Mouse (Mus musculus) ZHBTc4 (cell line): ENCODE data around the gene Bmp6.

Source experiments
- DNase-seq: peaks from one replicate; pipeline ENCODE4 v3.0.0-alpha.2; 2011; ENCODE audit warnings: low read depth, low spot score

The Bmp6 gene

GRCm38 (mm10) chr13:38429671-38430070 is 84.8 kb downstream of the Bmp6 start:
- DNase-seq, result no peak

- DNase-seq, result no peak
These were observed 85.2 kb downstream of the Bmp6 start for GRCm38 (mm10) chr13:38430075-38430474.

GRCm38 (mm10) chr13:38434831-38435230 is 89.9 kb downstream of the Bmp6 start:
- no peak for DNase-seq

GRCm38 (mm10) chr13:38437930-38438329 is 93.0 kb downstream of the Bmp6 start:
- DNase-seq, result peak; percentile 77

- no peak for DNase-seq
These were observed 95.3 kb downstream of the Bmp6 start for GRCm38 (mm10) chr13:38440240-38440639.

GRCm38 (mm10) chr13:38448516-38449015 is 103.7 kb downstream of the Bmp6 start:
- no peak for DNase-seq

- DNase-seq, result no peak
These were observed 105.4 kb downstream of the Bmp6 start for GRCm38 (mm10) chr13:38450051-38450971.

- no peak for DNase-seq
These were observed 106.5 kb downstream of the Bmp6 start for GRCm38 (mm10) chr13:38451446-38451845.

- no peak for DNase-seq
These were observed 118.5 kb downstream of the Bmp6 start for GRCm38 (mm10) chr13:38463410-38463809.

- no peak for DNase-seq
These were observed 126.0 kb downstream of the Bmp6 start for GRCm38 (mm10) chr13:38470882-38471281.

GRCm38 (mm10) chr13:38472636-38473035 is 127.7 kb downstream of the Bmp6 start:
- no peak for DNase-seq

- no peak for DNase-seq
These were observed 128.6 kb downstream of the Bmp6 start for GRCm38 (mm10) chr13:38473497-38473896.

- peak; percentile 21 for DNase-seq
These were observed 132.0 kb downstream of the Bmp6 start for GRCm38 (mm10) chr13:38476936-38477335.

- DNase-seq, result no peak
These were observed 136.1 kb downstream of the Bmp6 start for GRCm38 (mm10) chr13:38481021-38481420.

- no peak for DNase-seq
These were observed 139.8 kb downstream of the Bmp6 start for GRCm38 (mm10) chr13:38484701-38485100.

GRCm38 (mm10) chr13:38486767-38487166 is 141.9 kb downstream of the Bmp6 start:
- DNase-seq, result no peak

- no peak for DNase-seq
These were observed 151.8 kb downstream of the Bmp6 start for GRCm38 (mm10) chr13:38496715-38497114.

GRCm38 (mm10) chr13:38501314-38501713 is 156.4 kb downstream of the Bmp6 start:
- no peak for DNase-seq

GRCm38 (mm10) chr13:38503137-38503849 is 158.4 kb downstream of the Bmp6 start:
- DNase-seq, result peak; percentile 76

- DNase-seq, result peak; percentile 45
These were observed 161.4 kb downstream of the Bmp6 start for GRCm38 (mm10) chr13:38506320-38506719.

- no peak for DNase-seq
These were observed 162.0 kb downstream of the Bmp6 start for GRCm38 (mm10) chr13:38506936-38507335.

GRCm38 (mm10) chr13:38509681-38510341 is 164.9 kb downstream of the Bmp6 start:
- no peak for DNase-seq
